Mouse (Mus musculus) thymus, postnatal 0 days (tissue): Measurements from ENCODE around the gene Map7. TPM values are rescaled to one million over a fixed set of nuclear protein-coding genes. Genes with fewer than 3 reads are reported as not detected.

Source experiments
- DNase-seq: peaks from one replicate; pipeline ENCODE4 v3.0.0-alpha.2; 2015; ENCODE audit warnings: low spot score
- polyA plus RNA-seq: library from polyadenylated mRNA; unstranded; fragments of >200 nt; fragmentation: Nextera tagmentation; extraction: Ambion mirVana; gene quantifications from 2 replicates; pipeline ENCODE4 v1.2.1, GENCODE M21; 2015

The Map7 gene
- polyA plus RNA-seq, 1 experiment from 2014 or later = 23.9 TPM

DNA sequence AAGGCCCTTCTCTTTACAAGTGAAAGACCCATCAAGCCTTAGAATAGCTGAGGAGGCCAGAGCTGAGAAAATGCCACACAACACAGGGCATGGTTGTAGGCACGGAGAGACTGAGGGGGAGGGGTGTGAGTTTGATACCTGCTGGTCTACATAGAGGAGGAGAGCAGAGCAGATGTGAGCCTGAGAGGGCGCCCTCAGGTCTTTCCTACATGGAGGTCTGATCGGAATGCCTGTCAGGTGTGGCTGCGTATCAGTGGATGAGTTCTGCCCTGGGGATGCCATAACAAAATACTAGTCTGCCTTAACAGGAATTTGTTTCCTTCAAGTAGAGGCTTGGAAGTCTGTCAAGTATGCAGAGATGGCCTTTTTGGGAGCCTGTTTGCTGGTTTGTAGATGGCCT lies 37.0 kb downstream of the Map7 start:
- DNase-seq = no peak

DNA sequence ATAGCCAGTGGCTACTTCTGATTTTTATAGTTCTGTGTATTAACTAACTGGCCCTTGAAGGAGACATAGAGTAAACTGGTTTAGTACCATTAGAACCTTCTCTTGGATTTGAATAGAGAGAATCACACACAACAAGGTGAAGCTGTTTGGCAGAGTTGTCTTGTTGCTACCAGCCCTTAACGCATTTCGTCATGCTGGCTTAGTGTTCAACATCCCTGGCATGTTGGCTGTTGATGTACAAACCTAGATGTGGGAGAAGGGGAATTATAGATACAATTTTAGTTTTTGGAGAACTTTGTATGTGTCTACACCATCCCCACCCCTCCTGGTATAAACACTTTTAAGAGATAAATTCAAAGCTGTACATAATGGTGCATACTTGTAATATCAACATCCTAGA lies 37.5 kb downstream of the Map7 start:
- no peak for DNase-seq

DNA sequence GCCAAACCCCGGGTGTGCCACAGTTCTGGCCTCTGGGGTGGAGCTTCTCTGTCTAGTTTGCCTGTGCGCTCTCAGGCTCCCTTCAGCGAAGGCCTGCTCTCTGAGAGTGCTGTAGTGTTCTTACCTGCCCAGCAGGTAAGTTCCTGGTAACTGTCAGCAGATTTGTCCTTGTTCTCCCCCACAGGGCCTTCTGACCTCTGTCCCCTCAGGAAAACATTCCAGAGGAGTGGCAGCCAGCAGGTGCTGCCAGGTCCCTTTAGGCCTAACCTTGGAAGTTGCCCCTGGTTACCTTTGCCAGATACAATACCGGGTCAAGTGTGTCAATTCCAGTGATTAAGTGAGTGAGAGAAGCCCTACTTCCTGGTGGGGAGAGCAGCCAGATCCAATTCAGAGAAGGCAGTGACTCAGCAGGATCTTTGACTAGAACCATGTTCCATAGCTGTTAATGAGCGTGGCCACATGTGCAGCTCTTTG lies 38.6 kb downstream of the Map7 start:
- no peak for DNase-seq

- DNase-seq = no peak
Measured at GRCm38 (mm10) chr10:20190139-20190747, 42.0 kb downstream of the Map7 start.

GRCm38 (mm10) chr10:20194847-20195540 lies 46.7 kb downstream of the Map7 start:
- DNase-seq = no peak

GRCm38 (mm10) chr10:20197039-20197438 lies 48.8 kb downstream of the Map7 start:
- DNase-seq = no peak

DNA sequence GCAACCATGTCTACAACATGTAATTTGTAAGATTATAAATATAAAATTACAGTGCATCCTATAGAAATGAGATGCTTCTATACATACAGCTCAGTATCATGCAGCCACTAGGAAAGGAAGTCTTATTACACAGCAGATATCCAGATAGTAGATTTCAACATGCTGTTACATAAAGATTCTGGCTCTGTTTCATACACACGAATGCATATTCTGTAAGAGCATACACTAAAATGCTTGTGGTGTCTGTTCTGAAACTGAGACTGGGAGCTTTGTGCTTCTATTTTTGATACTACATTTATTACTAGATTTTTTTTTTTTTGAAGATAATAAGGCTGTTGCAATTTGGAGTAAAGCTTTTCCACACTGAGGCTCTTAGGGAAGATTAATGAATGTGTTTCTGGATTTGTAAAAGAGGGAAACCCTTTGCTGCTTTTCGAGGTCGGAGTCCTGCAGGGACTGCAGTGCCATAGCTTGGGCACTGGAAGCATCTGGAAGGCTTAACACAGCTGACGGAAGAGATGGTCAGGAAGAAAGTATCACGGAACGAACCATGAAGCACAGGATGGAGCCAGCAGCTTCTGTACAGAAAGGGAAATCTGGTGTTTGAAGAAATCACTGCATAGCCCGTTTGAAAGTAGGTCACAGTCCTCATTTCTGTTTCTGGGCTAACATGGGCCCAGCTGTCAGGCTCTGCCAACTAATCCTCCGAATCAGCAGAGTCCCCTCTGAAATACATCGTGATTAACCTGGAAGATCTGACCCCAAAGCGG lies 50.9 kb downstream of the Map7 start:
- DNase-seq = no peak

DNA sequence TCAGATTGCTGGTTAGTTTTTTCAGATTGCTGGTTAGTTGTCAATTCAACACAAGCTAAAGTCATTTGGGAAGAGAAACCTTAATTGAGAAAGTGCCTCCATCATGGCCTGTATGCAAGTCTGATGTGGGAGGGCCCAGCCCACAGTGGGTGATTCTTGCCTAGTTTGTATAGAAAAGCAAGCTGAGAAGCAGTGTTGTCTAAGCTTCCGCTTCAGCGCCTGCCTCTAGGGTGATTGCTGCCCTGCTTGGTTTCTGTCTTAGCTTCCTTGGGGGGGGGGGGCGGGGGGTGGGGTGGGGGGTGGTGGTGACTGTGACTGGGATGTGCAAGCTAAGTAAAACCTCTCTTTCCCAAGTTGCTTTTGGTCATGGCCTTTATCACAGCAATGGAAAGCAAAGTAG lies 53.0 kb downstream of the Map7 start:
- DNase-seq = no peak

GRCm38 (mm10) chr10:20202171-20202570 lies 53.9 kb downstream of the Map7 start:
- no peak for DNase-seq

GRCm38 (mm10) chr10:20202818-20203217 lies 54.5 kb downstream of the Map7 start:
- no peak for DNase-seq

DNA sequence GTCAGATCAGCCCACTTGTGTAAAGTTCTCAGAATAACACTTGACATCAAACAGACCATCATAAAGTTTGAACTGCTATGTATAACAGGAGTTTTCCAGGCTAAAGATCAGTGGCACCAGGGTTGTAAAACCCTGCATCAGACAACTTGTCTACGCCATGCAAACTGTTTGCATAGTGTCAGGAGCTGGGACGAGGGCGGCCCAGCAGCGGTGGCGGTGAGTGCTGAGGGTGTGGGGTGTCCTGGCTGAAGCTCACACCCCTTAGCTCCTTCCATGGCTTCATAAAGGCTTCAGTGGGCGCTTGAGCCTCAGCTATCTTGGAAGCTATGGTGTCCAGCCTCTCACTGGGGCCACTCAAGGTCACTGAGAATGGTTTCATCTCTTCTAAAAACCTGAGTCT lies 55.2 kb downstream of the Map7 start:
- no peak for DNase-seq

DNA sequence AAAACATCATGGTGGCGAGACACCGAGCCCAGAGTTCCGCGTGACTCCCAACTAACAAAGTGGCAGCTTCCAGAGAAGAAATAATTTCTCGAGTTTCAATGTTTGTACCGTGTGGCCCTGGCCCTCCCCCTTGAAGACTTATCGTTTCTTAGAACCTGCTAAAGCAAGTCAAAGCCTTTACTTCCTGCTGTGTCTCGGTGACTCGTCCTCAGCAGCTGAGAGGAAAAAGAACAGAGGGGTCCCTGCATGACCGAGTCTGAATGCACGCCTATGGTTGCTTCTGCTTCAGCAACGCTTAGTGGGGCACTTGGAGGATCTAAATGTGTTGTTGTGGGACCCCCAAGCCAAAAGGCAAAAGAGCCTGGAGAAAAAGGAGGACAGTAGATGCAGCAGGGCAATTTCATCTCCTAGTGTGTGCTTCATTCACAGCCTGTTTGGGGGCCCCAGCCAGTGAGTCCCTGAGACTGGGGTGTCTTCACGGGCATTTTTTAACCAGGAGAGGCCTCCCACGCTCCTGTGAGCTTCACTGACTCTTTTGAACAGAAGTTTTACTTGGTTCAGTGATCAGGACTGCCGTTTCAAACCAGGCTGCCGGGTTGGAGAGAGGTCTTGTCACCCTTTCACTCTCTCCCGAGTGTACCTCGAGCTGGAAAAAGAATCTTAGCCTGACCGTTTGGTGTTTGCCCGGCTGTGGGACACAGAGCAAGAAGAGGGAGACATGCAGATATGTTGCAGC lies 56.6 kb downstream of the Map7 start:
- peak; percentile 73 for DNase-seq

DNA sequence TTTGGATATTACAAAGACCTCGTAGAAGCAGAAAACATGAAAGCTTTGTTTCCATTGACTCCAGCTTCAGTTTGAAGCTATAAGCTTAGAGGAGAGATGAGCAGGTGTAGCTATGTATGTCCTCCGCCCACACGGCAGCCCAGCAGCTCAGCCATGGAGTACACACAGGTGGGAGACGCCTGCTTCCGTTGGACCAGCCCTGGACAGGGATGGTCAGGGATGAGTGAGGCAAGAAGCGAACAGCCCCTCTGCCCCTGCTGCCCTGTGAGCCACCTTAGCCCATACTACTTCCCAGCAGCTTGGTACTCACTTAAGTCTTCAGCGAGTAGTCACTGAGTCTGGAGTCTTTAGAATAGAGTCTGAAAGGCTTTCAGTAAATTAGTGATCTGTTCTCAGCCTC lies 58.7 kb downstream of the Map7 start:
- DNase-seq = no peak

- DNase-seq = no peak
Measured at GRCm38 (mm10) chr10:20209609-20210341, 61.5 kb downstream of the Map7 start.

GRCm38 (mm10) chr10:20214418-20214817 lies 66.1 kb downstream of the Map7 start:
- DNase-seq = no peak

GRCm38 (mm10) chr10:20216982-20217381 lies 68.7 kb downstream of the Map7 start:
- no peak for DNase-seq

DNA sequence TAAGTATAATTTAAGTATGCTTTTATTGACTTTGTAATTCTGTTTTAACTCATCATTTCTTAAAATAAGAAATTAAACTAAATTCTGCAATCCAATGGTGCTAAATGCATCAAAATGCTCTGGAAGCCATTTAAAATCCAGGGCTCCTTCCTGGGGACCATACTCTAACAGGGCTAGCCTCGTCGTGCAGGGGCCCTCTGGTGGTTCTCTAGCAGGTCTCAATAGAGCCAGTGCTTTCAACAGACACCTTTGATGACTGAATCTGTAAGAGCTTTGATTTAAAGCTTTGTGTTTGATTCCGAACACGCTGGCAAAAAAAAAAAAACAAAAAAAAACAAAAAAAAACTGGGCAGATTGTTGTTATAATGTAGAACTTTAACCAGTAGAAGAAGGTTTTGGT lies 70.6 kb downstream of the Map7 start:
- peak; percentile 32 for DNase-seq

- peak; percentile 67 for DNase-seq
Measured at GRCm38 (mm10) chr10:20219538-20219937, 71.3 kb downstream of the Map7 start.

DNA sequence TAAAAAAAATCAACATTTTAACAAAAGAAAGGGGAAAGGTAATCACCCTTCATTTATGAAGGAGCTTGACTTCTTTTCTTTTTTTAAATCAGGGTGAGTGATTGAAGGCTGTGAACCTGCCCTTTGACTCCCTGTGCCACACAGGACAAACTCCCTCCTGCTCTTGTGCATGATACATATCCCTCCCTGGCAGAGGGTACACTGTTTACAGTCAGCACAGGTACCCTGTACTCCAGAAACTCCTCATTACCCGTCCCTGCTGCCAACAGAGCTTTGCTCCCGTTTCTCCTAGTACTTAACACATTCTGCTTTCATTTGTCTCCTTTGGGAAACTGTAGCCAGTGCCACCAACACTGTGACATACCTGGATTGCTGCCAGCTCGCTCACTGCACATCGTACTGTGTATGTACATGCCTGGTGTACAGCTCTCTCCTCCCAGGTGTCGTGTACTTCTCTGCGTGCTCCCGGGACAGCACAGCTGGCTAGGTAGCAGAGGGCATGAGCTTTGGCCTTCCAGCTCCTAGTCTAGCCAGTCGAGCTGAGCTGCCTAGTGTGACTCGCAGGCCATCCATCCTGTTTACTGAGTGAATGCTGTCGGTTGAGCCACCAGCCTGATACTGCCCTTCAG lies 72.3 kb downstream of the Map7 start:
- no peak for DNase-seq

GRCm38 (mm10) chr10:20222011-20222410 lies 73.7 kb downstream of the Map7 start:
- no peak for DNase-seq

GRCm38 (mm10) chr10:20226728-20227127 lies 78.5 kb downstream of the Map7 start:
- DNase-seq = no peak
